Mouse (Mus musculus) kidney, adult 9 months (tissue): ENCODE results near the gene Bst1.
A peak's percentile ranks its signal among the peaks of the same experiment; 100 is the strongest.

Experiments used
- DNase-seq: peaks from one replicate; pipeline ENCODE4 v3.0.0; 2022

Bst1 gene

GRCm38 (mm10) chr5:43814536-43814935, 4.1 kb upstream of the Bst1 start:
- no peak for DNase-seq

- no peak for DNase-seq
Measured at GRCm38 (mm10) chr5:43815769-43816168, 2.9 kb upstream of the Bst1 start.

- DNase-seq = no peak
Measured at GRCm38 (mm10) chr5:43820785-43821184, 2.1 kb downstream of the Bst1 start.

GRCm38 (mm10) chr5:43821538-43821937, 2.9 kb downstream of the Bst1 start, which contains the start of gene Fbxl5:
Gene Fbxl5 (minus strand): TSS chr5:43821638.
- no peak for DNase-seq

GRCm38 (mm10) chr5:43822199-43822598, 3.5 kb downstream of the Bst1 start:
- DNase-seq = no peak

- no peak for DNase-seq
Measured at GRCm38 (mm10) chr5:43822824-43823223, 4.1 kb downstream of the Bst1 start.

GRCm38 (mm10) chr5:43824580-43824979, 5.9 kb downstream of the Bst1 start:
- no peak for DNase-seq

- DNase-seq = no peak
Measured at GRCm38 (mm10) chr5:43826883-43827282, 8.2 kb downstream of the Bst1 start.

GRCm38 (mm10) chr5:43827366-43827765, 8.7 kb downstream of the Bst1 start:
- DNase-seq = no peak

- DNase-seq = no peak
Measured at GRCm38 (mm10) chr5:43836590-43836989, 17.9 kb downstream of the Bst1 start.

GRCm38 (mm10) chr5:43837372-43837771, 18.7 kb downstream of the Bst1 start:
- DNase-seq = peak; percentile 50

GRCm38 (mm10) chr5:43841144-43842010, 22.7 kb downstream of the Bst1 start:
- DNase-seq = peak; percentile 43

GRCm38 (mm10) chr5:43842011-43842285, 23.3 kb downstream of the Bst1 start:
- no peak for DNase-seq

GRCm38 (mm10) chr5:43842576-43843155, 24.0 kb downstream of the Bst1 start:
- no peak for DNase-seq

- no peak for DNase-seq
Measured at GRCm38 (mm10) chr5:43845083-43845482, 26.4 kb downstream of the Bst1 start.

GRCm38 (mm10) chr5:43845646-43846045, 27.0 kb downstream of the Bst1 start:
- DNase-seq = no peak

GRCm38 (mm10) chr5:43846227-43846626, 27.5 kb downstream of the Bst1 start:
- no peak for DNase-seq

- DNase-seq = no peak
Measured at GRCm38 (mm10) chr5:43847555-43847954, 28.9 kb downstream of the Bst1 start.

GRCm38 (mm10) chr5:43848275-43848674, 29.6 kb downstream of the Bst1 start:
- no peak for DNase-seq

GRCm38 (mm10) chr5:43853096-43853867, 34.6 kb downstream of the Bst1 start:
- DNase-seq = no peak

GRCm38 (mm10) chr5:43853868-43854488, 35.3 kb downstream of the Bst1 start:
- DNase-seq = no peak

GRCm38 (mm10) chr5:43855769-43856168, 37.1 kb downstream of the Bst1 start:
- DNase-seq = peak; percentile 56

GRCm38 (mm10) chr5:43859663-43860062, 41.0 kb downstream of the Bst1 start:
- no peak for DNase-seq
